Mouse (Mus musculus): ENCODE data around the gene Mpnd. TPM values are rescaled to one million over a fixed set of nuclear protein-coding genes. Genes with fewer than 3 reads are reported as not detected.

Gene Mpnd
- total RNA-seq, 2 experiments from 2014 or later = 32.8 to 38.4 TPM

Other genes with a start within 250 kb of the Mpnd start
- gene Zfp119a, start 126.8 kb upstream of the Mpnd start, total RNA-seq (2021) = 1 to 10 TPM; 3.3 to 4.0 TPM
- gene Zfp959, start 113.6 kb upstream of the Mpnd start, total RNA-seq (2021) = 1 to 10 TPM; 3.1 to 3.6 TPM
- 1 to 10 TPM; 3.1 to 3.7 TPM for gene Zfp119b, start 56.2 kb upstream of the Mpnd start, total RNA-seq (2021)
- under 1 TPM; 0.33 to 0.47 TPM for gene Ebi3, start 53.1 kb upstream of the Mpnd start, total RNA-seq (2021)
- 10 to 100 TPM in 1 of 2 experiments, 1 to 10 TPM in 1; 9.3 to 10.3 TPM for gene Yju2, start 46.6 kb upstream of the Mpnd start, total RNA-seq (2021)
- under 1 TPM; 0.31 to 0.62 TPM for gene Shd, start 35.2 kb upstream of the Mpnd start, total RNA-seq (2021)
- under 1 TPM in 1 of 2 experiments, not detected in 1; 0.55 TPM for gene Fsd1, start 19.2 kb upstream of the Mpnd start, total RNA-seq (2021)
- 1 to 10 TPM; 3.9 to 4.4 TPM for gene Stap2, start 127 bp upstream of the Mpnd start, total RNA-seq (2021)
- 10 to 100 TPM; 18.3 to 20.4 TPM for gene Sh3gl1, start 30.9 kb downstream of the Mpnd start, total RNA-seq (2021)
- 1 to 10 TPM; 1.8 to 2.3 TPM for gene Chaf1a, start 34.7 kb downstream of the Mpnd start, total RNA-seq (2021)
- 10 to 100 TPM; 38.3 to 38.9 TPM for gene Ubxn6, start 69.3 kb downstream of the Mpnd start, total RNA-seq (2021)
- 10 to 100 TPM; 27.7 TPM for gene Hdgfl2, start 73.9 kb downstream of the Mpnd start, total RNA-seq (2021)
- 100 to 1,000 TPM; 127 to 310 TPM for gene Plin4, start 104.1 kb downstream of the Mpnd start, total RNA-seq (2021)
- 10 to 100 TPM; 17.6 to 48.3 TPM for gene Plin5, start 111.9 kb downstream of the Mpnd start, total RNA-seq (2021)
- gene Lrg1, start 116.3 kb downstream of the Mpnd start, total RNA-seq (2021) = 1 to 10 TPM; 2.9 to 5.6 TPM
- 10 to 100 TPM in 1 of 2 experiments, 1 to 10 TPM in 1; 9.8 to 12.1 TPM for gene Sema6b, start 134.6 kb downstream of the Mpnd start, total RNA-seq (2021)
- 1 to 10 TPM; 3.5 TPM for gene Tnfaip8l1, start 156.8 kb downstream of the Mpnd start, total RNA-seq (2021)
- gene Mydgf, start 178.2 kb downstream of the Mpnd start, total RNA-seq (2021) = 10 to 100 TPM; 23.4 to 26.4 TPM
- gene Dpp9, start 213.2 kb downstream of the Mpnd start, total RNA-seq (2021) = 10 to 100 TPM; 20.8 to 22.0 TPM

Data from gastrocnemius, postnatal 14 days (tissue).